Mouse (Mus musculus): Measurements from ENCODE around the gene Slc38a10. TPM values are rescaled to one million over a fixed set of nuclear protein-coding genes. Genes with fewer than 3 reads are reported as not detected.

Slc38a10 gene
- polyA plus RNA-seq, 1 experiment: 81.9 TPM

DNA sequence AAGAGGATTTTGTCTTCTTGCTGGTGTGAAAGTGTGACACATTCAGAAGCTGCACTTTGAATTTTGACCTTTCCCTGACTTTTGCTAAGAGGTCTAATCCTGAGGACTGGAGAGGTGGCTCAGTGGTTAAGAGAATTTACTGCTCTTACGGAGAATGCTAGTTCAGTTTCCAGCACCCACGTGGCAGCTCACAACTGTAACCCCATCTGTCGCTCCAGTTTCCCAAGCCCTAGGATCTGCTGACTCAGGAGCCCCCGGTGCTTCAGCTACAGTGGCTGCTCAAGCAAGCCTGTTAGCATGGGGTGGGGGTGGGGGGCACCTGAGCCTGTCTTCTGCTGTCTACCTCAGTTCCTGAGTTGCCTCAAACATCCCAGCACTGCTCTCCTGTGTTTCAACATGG lies 28.2 kb upstream of the Slc38a10 start:
- Histone ChIP-seq H3K4me1 (ENCODE audit: control insufficient read depth, insufficient read depth, insufficient read length) (no peaks in the 10 kb centered on the region), H3K27me3 (ENCODE audit: control insufficient read depth, insufficient read depth, low read length) (no peaks in the 10 kb centered on the region), H3K36me3 (ENCODE audit: control insufficient read depth, insufficient read depth, low read length) (no peaks in the 10 kb centered on the region), H3K27ac (ENCODE audit: insufficient read depth, low read length) (no peak overlapping the region), H3K4me3 (ENCODE audit: extremely low read depth, insufficient read depth, insufficient read length) (no peak overlapping the region)
- no peak for DNase-seq (ENCODE audit: low read depth in 1 of 2, low spot score in 2 of 2)
- WGBS: 32% methylated on average over 4 of the region's 4 CpGs
- no peak for TF ChIP-seq CTCF (IDR thresholded peaks at IDR 0.05; ENCODE audit: extremely low read depth, insufficient read depth, insufficient read length, insufficient replicate concordance)
- no peak for TF ChIP-seq POLR2A (IDR thresholded peaks at IDR 0.05; ENCODE audit: low read depth, low read length)

- no peak for DNase-seq (ENCODE audit: low read depth in 1 of 2, low spot score in 2 of 2)
- no peak overlapping the region for H3K4me3 ChIP-seq (ENCODE audit: extremely low read depth, insufficient read depth, insufficient read length)
- H3K4me1 ChIP-seq (ENCODE audit: control insufficient read depth, insufficient read depth, insufficient read length): no peaks in the 10 kb centered on the region
- TF ChIP-seq CTCF (IDR thresholded peaks at IDR 0.05; ENCODE audit: extremely low read depth, insufficient read depth, insufficient read length, insufficient replicate concordance): no peak
- no peak for TF ChIP-seq POLR2A (IDR thresholded peaks at IDR 0.05; ENCODE audit: low read depth, low read length)
- 87% methylated on average over 4 of the region's 4 CpGs for WGBS
- H3K36me3 ChIP-seq (ENCODE audit: control insufficient read depth, insufficient read depth, low read length): no peaks in the 10 kb centered on the region
- H3K27me3 ChIP-seq (ENCODE audit: control insufficient read depth, insufficient read depth, low read length): no peaks in the 10 kb centered on the region
- no peak overlapping the region for H3K27ac ChIP-seq (ENCODE audit: insufficient read depth, low read length)
These were observed 24.8 kb upstream of the Slc38a10 start for GRCm38 (mm10) chr11:120175948-120176347.

- H3K36me3 ChIP-seq (ENCODE audit: control insufficient read depth, insufficient read depth, low read length): no peaks in the 10 kb centered on the region
- TF ChIP-seq POLR2A (IDR thresholded peaks at IDR 0.05; ENCODE audit: low read depth, low read length) (no peak), CTCF (IDR thresholded peaks at IDR 0.05; ENCODE audit: extremely low read depth, insufficient read depth, insufficient read length, insufficient replicate concordance) (no peak)
- no peaks in the 10 kb centered on the region for H3K27me3 ChIP-seq (ENCODE audit: control insufficient read depth, insufficient read depth, low read length)
- WGBS: 93% methylated on average over 14 of the region's 14 CpGs
- DNase-seq (ENCODE audit: low read depth in 1 of 2, low spot score in 2 of 2): no peak
- H3K4me1 ChIP-seq (ENCODE audit: control insufficient read depth, insufficient read depth, insufficient read length): no peaks in the 10 kb centered on the region
- H3K4me3 ChIP-seq (ENCODE audit: extremely low read depth, insufficient read depth, insufficient read length): no peak overlapping the region
- no peak overlapping the region for H3K27ac ChIP-seq (ENCODE audit: insufficient read depth, low read length)
These were observed 22.1 kb upstream of the Slc38a10 start for GRCm38 (mm10) chr11:120173213-120173612.

GRCm38 (mm10) chr11:120171168-120171567 lies 20.0 kb upstream of the Slc38a10 start:
- no peak overlapping the region for H3K27ac ChIP-seq (ENCODE audit: insufficient read depth, low read length)
- no peak overlapping the region for H3K4me3 ChIP-seq (ENCODE audit: extremely low read depth, insufficient read depth, insufficient read length)
- H3K4me1 ChIP-seq (ENCODE audit: control insufficient read depth, insufficient read depth, insufficient read length): no peaks in the 10 kb centered on the region
- H3K36me3 ChIP-seq (ENCODE audit: control insufficient read depth, insufficient read depth, low read length): no peaks in the 10 kb centered on the region
- TF ChIP-seq POLR2A (IDR thresholded peaks at IDR 0.05; ENCODE audit: low read depth, low read length) (no peak), CTCF (IDR thresholded peaks at IDR 0.05; ENCODE audit: extremely low read depth, insufficient read depth, insufficient read length, insufficient replicate concordance) (no peak)
- no peaks in the 10 kb centered on the region for H3K27me3 ChIP-seq (ENCODE audit: control insufficient read depth, insufficient read depth, low read length)
- no peak for DNase-seq (ENCODE audit: low read depth in 1 of 2, low spot score in 2 of 2)
- 41% methylated on average over 8 of the region's 8 CpGs for WGBS

DNA sequence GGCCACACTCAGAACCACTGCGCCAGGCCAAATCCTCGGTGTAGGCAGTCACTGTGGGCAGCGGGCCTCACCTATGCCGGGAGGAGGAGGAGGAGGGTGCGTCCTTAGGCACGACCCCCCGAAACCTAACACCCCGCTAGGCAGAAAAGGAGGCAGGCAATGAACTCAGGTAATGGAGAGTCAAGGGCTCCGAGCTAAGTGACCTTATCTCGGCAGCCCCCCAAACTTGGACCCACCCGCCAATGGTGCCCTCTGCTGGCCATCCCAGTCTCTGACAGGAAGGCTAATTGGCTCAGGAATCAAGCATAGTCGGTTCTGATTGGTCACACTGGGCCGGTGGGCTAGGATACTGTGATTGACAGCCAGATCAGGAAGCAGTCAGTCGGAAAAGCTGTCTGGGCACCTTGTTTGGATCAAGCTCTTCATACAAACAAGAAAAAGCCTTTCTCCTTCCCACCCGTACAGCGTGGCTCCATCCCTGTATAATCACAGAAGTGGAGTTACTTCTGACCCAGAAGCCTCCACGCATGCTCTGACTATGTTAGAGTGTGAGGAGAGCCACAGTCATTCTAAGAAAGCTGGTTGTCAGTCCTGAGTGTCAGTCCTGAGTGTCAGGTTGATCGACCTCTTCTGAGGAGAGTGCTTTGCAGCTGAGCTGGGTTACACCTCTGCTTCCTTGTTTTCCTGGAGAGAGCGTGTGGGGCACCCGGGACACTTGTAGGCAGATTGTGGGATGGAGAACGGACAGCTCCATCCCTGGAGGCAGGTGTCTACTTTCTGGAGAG lies 18.3 kb upstream of the Slc38a10 start:
- Histone ChIP-seq H3K4me1 (ENCODE audit: control insufficient read depth, insufficient read depth, insufficient read length) (no peaks in the 10 kb centered on the region), H3K27me3 (ENCODE audit: control insufficient read depth, insufficient read depth, low read length) (no peaks in the 10 kb centered on the region), H3K27ac (ENCODE audit: insufficient read depth, low read length) (no peak overlapping the region), H3K4me3 (ENCODE audit: extremely low read depth, insufficient read depth, insufficient read length) (no peak overlapping the region), H3K36me3 (ENCODE audit: control insufficient read depth, insufficient read depth, low read length) (no peaks in the 10 kb centered on the region)
- TF ChIP-seq CTCF (IDR thresholded peaks at IDR 0.05; ENCODE audit: extremely low read depth, insufficient read depth, insufficient read length, insufficient replicate concordance) (no peak), POLR2A (IDR thresholded peaks at IDR 0.05; ENCODE audit: low read depth, low read length) (no peak)
- WGBS: 46% methylated on average over 21 of the region's 21 CpGs
- DNase-seq (ENCODE audit: low read depth in 1 of 2, low spot score in 2 of 2): no peak

GRCm38 (mm10) chr11:120168516-120168915 lies 17.4 kb upstream of the Slc38a10 start:
- H3K36me3 ChIP-seq (ENCODE audit: control insufficient read depth, insufficient read depth, low read length): no peaks in the 10 kb centered on the region
- DNase-seq (ENCODE audit: low read depth in 1 of 2, low spot score in 2 of 2): no peak
- TF ChIP-seq POLR2A (IDR thresholded peaks at IDR 0.05; ENCODE audit: low read depth, low read length) (no peak), CTCF (IDR thresholded peaks at IDR 0.05; ENCODE audit: extremely low read depth, insufficient read depth, insufficient read length, insufficient replicate concordance) (no peak)
- H3K27me3 ChIP-seq (ENCODE audit: control insufficient read depth, insufficient read depth, low read length): no peaks in the 10 kb centered on the region
- H3K27ac ChIP-seq (ENCODE audit: insufficient read depth, low read length): no peak overlapping the region
- 91% methylated on average over 8 of the region's 8 CpGs for WGBS
- no peak overlapping the region for H3K4me3 ChIP-seq (ENCODE audit: extremely low read depth, insufficient read depth, insufficient read length)
- H3K4me1 ChIP-seq (ENCODE audit: control insufficient read depth, insufficient read depth, insufficient read length): no peaks in the 10 kb centered on the region

DNA sequence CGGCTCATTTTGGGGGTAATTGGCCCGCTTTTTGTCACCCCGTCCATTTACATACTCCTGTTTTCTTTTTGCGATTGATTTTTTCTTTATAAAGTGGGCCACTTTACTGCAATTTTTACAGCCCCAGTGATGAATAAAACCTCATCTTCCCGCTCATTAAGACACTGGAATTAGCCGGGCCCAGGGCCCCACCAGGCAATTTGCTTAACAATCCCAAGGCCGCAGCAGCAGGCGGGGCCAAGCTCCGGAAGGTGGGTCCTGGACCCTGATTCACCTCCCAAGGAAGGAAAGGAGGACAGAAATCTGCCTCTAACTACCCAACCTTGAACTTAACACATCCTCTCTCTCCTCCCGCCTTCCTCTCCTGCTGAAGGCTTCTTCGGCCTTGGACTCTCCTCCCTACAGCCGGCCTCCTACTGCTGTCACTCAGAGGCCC lies 16.8 kb upstream of the Slc38a10 start:
- H3K36me3 ChIP-seq (ENCODE audit: control insufficient read depth, insufficient read depth, low read length): no peaks in the 10 kb centered on the region
- no peak for DNase-seq (ENCODE audit: low read depth in 1 of 2, low spot score in 2 of 2)
- H3K27ac ChIP-seq (ENCODE audit: insufficient read depth, low read length): no peak overlapping the region
- no peaks in the 10 kb centered on the region for H3K4me1 ChIP-seq (ENCODE audit: control insufficient read depth, insufficient read depth, insufficient read length)
- 90% methylated on average over 12 of the region's 12 CpGs for WGBS
- no peaks in the 10 kb centered on the region for H3K27me3 ChIP-seq (ENCODE audit: control insufficient read depth, insufficient read depth, low read length)
- no peak overlapping the region for H3K4me3 ChIP-seq (ENCODE audit: extremely low read depth, insufficient read depth, insufficient read length)
- no peak for TF ChIP-seq CTCF (IDR thresholded peaks at IDR 0.05; ENCODE audit: extremely low read depth, insufficient read depth, insufficient read length, insufficient replicate concordance)
- TF ChIP-seq POLR2A (IDR thresholded peaks at IDR 0.05; ENCODE audit: low read depth, low read length): no peak
